Mouse (Mus musculus) adrenal gland, postnatal 25 days (tissue): ENCODE results near the gene Rdh11. TPM values are rescaled to one million over a fixed set of nuclear protein-coding genes. Genes with fewer than 3 reads are reported as not detected.
"Not testable (repeated sequence)": the region's sequence is repeated elsewhere in the genome, so short reads cannot be mapped to it uniquely, and the experiment has no call there.

Experiments used
- DNase-seq: peaks from one replicate; pipeline ENCODE4 v3.0.0; 2021; ENCODE audit warnings: mixed read lengths
- long read RNA-seq: library from polyadenylated mRNA; stranded (forward); transcript quantifications from one replicate; pipeline ENCODE4 v2.0.0, GENCODE M21; 2021
- total RNA-seq: library from RNA; stranded (reverse); gene quantifications from 2 replicates; pipeline ENCODE4 v1.2.3, GENCODE M21; 2021

Gene Rdh11
- 28.7 and 30.6 TPM in 2 replicates for total RNA-seq
- long read RNA-seq, transcript Rdh11-203 (7 exons, 3,262 nt), result major isoform, 19 of 24 reads
- long read RNA-seq, partial matches to known transcripts, result 5 of 24 reads
- long read RNA-seq, other reads (novel, unspliced or antisense), result 0 of 24 reads

GRCm38 (mm10) chr12:79192193-79192592 lies at the start of gene Rdh11:
Rdh11 (minus strand) TSS chr12:79192293.
- no peak for DNase-seq

GRCm38 (mm10) chr12:79235485-79236080 lies 43.5 kb upstream of the Rdh11 start:
- no peak for DNase-seq

GRCm38 (mm10) chr12:79217511-79217910 lies 25.4 kb upstream of the Rdh11 start:
- DNase-seq, result no peak

GRCm38 (mm10) chr12:79211447-79211846 lies 19.4 kb upstream of the Rdh11 start:
- no peak for DNase-seq

GRCm38 (mm10) chr12:79208703-79209464 lies 16.8 kb upstream of the Rdh11 start, which contains the start of gene Rdh12:
Rdh12 (plus strand) TSS chr12:79208914.
- no peak for DNase-seq

GRCm38 (mm10) chr12:79201882-79202281 lies 9.8 kb upstream of the Rdh11 start:
- DNase-seq, result no peak

- no peak for DNase-seq
Measured at GRCm38 (mm10) chr12:79197105-79197504, 5.0 kb upstream of the Rdh11 start.

- peak; percentile 69 for DNase-seq
Measured at GRCm38 (mm10) chr12:79193441-79193840, 1.3 kb upstream of the Rdh11 start.

GRCm38 (mm10) chr12:79191701-79192100 lies 392 bp downstream of the Rdh11 start:
- peak; percentile 70 for DNase-seq

- DNase-seq, result peak; percentile 48
Measured at GRCm38 (mm10) chr12:79190931-79191673, 991 bp downstream of the Rdh11 start.

- not testable (repeated sequence) for DNase-seq
Measured at GRCm38 (mm10) chr12:79185160-79185559, 6.9 kb downstream of the Rdh11 start.

- no peak for DNase-seq
Measured at GRCm38 (mm10) chr12:79175998-79176397, 16.1 kb downstream of the Rdh11 start.

- no peak for DNase-seq
Measured at GRCm38 (mm10) chr12:79173721-79174120, 18.4 kb downstream of the Rdh11 start.

GRCm38 (mm10) chr12:79172019-79172941 lies 19.8 kb downstream of the Rdh11 start, which contains the start of gene Vti1b:
Vti1b (minus strand) TSS chr12:79172667.
- peak; percentile 84 for DNase-seq

- no peak for DNase-seq
Measured at GRCm38 (mm10) chr12:79171269-79171995, 20.7 kb downstream of the Rdh11 start.

GRCm38 (mm10) chr12:79170421-79170820 lies 21.7 kb downstream of the Rdh11 start:
- no peak for DNase-seq

- DNase-seq, result no peak
Measured at GRCm38 (mm10) chr12:79169173-79169572, 22.9 kb downstream of the Rdh11 start.

- DNase-seq, result no peak
Measured at GRCm38 (mm10) chr12:79162876-79163275, 29.2 kb downstream of the Rdh11 start.

GRCm38 (mm10) chr12:79149653-79150052 lies 42.4 kb downstream of the Rdh11 start:
- DNase-seq, result no peak

- no peak for DNase-seq
Measured at GRCm38 (mm10) chr12:79141384-79141783, 50.7 kb downstream of the Rdh11 start.

- no peak for DNase-seq
Measured at GRCm38 (mm10) chr12:79140811-79141210, 51.3 kb downstream of the Rdh11 start.
